Mouse (Mus musculus) layer of hippocampus, adult 9-11 months (tissue): ENCODE data around the gene Ubxn11.
"Not testable (repeated sequence)": the region's sequence is repeated elsewhere in the genome, so short reads cannot be mapped to it uniquely, and the experiment has no call there.

Experiments
- DNase-seq: peaks from one replicate; pipeline ENCODE4 v3.0.0; 2022

Gene Ubxn11

GRCm38 (mm10) chr4:134120192-134120805 is 17.9 kb downstream of the Ubxn11 start:
- DNase-seq, result no peak

DNA sequence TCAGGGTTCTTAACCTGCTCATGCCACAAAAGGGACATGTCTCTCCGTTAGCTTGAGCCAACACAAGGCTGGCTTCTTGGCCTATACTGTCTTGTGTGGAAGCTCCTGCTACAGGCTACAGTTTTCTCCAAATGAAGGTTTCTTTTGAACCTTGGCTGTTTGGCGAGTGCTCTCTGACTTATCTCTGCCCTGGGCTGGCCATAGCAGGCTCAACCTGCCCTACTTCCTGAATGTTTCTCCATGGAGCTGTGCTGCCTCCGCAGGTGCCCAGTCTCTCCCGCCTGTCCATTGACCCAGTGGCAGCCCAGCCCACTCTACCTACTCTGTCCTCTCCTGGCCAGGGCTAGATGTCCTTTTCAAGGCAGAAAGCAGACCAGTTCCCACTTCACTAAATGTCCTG is 18.5 kb downstream of the Ubxn11 start:
- DNase-seq, result no peak

- no peak for DNase-seq
Measured at GRCm38 (mm10) chr4:134121571-134121970, 19.2 kb downstream of the Ubxn11 start.

- no peak for DNase-seq
Measured at GRCm38 (mm10) chr4:134122281-134122680, 19.9 kb downstream of the Ubxn11 start.

DNA sequence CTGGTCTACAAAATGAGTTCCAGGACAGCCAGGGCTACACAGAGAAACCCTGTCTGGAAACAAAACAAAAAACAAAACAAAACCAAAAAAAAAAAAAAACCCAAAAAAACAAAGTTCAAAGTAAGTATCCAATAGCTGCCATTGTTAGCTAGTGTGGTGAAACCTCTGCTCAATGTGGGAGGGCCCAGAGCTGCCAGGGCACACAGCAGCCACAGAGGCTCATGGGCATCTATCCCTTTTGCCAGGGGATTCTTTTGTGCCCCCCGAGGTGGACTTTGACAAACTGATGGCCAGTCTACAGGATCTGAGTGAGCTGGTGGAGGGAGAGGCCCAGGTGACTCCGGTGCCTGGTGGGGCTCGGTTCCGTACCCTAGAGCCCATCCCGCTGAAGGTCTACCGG is 20.8 kb downstream of the Ubxn11 start:
- DNase-seq, result no peak

DNA sequence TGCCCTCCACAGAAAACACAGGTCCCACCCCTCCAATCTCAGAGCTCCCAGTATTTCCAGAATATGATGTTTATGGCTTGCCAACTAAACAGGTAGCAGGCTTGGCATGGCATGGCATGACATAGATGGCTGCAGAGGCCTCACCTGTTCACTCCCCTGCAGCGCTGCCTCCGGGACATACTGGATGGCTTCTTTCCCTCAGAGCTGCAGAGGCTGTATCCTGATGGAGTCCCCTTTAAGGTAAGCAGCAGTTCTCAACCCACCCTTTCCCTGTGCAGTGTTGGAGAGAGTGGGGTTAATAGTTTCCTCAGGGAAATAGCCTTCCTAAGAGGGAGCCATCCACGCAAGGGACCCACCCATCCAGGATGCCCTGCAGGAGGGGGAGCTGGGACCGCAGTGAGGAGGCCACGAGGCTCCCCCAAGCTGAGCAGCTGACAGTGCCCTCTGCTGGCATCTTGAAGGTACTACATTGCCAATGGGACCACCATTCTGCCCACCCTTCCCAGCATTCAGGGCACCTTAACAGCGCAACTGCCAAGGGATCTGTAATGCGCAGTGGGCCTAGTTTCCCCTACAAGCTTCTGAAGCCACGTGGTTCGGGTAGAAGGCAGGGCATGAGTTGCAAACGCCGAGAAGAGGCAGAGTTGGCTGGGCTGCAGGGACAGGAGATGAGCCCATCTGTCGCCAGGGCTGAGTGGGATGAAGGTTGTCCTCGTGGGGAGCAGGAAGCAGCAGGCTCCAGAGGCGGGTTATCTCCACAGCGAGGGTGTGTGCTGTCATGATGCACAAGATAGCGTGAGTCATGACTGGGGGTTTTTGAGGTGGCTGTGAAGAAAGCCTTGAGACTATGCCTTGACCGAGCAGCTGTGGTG is 21.5 kb downstream of the Ubxn11 start:
- peak; percentile 94 for DNase-seq

DNA sequence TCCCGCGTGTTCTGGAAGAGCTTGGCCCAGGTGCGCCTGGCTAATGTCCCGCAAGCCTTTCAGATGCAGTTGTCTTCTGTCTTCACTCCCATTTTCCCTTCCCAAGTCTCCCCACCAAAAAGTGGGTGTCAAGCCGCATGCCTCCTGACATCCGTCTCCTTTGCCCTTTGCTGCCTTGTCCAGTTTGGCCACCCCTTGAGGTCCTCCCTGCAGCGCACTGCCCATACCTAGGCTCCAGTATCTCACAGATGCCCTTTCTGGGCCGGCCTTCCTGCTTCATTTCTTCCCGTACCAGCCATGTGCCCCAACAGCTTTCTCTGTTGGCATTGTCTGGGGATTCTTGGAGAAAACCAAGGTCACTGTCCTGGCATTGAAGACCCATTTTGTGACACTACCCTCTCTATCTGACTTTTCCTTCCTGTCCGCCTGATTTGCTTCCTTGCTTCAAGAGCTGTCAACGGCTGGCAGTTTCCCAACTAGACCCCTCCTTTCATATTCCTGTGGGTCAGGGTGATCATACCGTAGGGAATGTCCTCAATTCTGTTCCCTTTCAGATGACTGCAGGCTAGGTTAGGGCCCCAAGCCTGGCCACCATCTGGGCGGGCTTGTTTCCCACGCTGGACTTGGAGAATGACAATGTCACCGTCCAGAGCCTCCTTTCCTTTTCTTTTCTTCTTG is 23.2 kb downstream of the Ubxn11 start:
- DNase-seq, result no peak

GRCm38 (mm10) chr4:134126300-134127120 is 24.1 kb downstream of the Ubxn11 start:
- no peak for DNase-seq

- peak; percentile 91 for DNase-seq
Measured at GRCm38 (mm10) chr4:134127121-134127455, 24.7 kb downstream of the Ubxn11 start.

- no peak for DNase-seq
Measured at GRCm38 (mm10) chr4:134127793-134128192, 25.4 kb downstream of the Ubxn11 start.

GRCm38 (mm10) chr4:134128221-134128982 is 26.0 kb downstream of the Ubxn11 start, which contains the start of gene Sh3bgrl3:
Sh3bgrl3 (minus strand) TSS chr4:134128789.
- peak; percentile 91 for DNase-seq

DNA sequence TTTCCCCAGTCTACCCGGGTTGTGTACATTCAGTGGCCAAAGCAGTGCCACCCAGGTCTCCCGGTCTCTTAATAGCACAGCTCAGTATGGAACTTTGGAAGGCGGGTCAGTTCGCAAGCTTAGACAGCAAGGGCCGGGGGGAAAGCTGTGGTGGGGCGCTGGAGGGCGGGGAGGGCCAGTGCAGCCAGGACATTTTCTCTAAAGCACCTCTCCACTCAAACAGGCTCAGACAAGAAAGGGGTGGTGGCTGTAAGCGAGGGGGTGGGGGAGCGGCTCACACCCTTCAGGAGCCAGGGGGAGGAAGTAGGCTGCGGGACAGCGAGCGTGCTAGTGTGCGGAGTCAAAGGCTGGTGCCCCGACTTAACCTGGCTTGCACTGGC is 26.6 kb downstream of the Ubxn11 start:
- DNase-seq, result no peak

GRCm38 (mm10) chr4:134129482-134129881 is 27.1 kb downstream of the Ubxn11 start:
- DNase-seq, result peak; percentile 61

DNA sequence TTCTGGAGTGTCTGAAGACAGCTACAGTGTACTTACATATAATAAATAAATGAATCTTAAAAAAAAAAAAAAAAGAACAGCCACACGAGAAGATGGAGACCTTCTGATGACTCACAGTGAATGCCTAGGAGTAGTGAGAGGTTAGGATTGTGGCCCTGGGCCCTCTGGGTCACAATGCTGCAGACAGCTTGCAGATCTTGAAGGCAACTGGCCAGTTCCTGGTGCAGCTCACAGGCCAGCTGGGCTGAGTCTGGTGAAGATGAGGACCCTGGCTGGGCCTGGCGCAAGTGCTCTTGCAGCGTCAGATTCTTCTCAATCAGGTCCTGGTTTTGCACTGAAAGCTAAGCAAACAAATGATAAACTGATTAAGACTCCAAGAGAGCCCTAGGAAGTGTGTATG is 29.7 kb downstream of the Ubxn11 start:
- no peak for DNase-seq

DNA sequence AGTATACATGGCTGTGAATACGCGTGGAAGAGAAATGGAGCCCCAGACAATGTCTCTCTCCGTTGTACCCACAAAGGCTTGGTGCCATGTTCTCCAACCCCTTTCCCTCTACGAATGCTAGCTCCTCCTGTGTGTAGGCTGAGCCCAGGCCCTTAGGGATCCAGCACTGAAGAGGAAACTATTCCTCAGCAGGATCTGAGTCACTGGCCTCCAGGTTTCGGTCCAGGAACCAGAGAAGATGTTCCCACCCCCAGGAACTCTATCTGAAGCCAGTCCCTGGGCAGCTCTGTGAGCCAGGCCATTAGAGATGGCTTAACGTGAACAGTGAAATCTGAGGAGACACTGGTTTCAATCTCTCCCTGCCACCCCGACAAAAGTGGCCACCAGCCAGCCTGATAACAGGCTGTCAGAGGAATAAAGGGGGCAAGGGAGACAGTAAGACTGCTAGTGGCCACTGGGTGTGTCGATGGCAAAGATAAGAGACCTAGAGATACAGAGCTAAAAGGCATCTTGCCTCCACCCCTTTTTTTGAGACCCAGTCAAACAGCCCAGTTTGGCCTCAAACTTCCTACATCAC is 30.2 kb downstream of the Ubxn11 start:
- DNase-seq, result no peak

GRCm38 (mm10) chr4:134136280-134136926 is 34.0 kb downstream of the Ubxn11 start:
- no peak for DNase-seq

DNA sequence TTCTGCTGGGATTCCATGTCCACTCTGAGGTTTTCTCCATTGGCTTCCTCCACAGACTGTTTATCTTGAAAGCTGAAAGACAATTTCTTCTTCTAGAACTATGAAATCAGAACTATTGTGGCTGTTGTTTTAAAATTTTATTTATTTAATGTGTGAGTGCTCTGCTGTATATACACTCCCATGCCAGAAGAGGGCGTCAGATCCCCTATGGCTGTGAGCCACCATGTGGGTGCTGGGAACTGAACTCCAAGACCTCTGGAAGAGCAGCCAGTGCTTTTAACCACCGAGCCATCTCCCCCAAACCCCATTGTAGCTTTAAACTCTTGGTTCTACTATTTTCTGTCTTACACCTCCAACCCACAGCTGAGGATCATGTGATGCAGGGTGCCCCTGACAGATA is 36.5 kb downstream of the Ubxn11 start:
- no peak for DNase-seq

DNA sequence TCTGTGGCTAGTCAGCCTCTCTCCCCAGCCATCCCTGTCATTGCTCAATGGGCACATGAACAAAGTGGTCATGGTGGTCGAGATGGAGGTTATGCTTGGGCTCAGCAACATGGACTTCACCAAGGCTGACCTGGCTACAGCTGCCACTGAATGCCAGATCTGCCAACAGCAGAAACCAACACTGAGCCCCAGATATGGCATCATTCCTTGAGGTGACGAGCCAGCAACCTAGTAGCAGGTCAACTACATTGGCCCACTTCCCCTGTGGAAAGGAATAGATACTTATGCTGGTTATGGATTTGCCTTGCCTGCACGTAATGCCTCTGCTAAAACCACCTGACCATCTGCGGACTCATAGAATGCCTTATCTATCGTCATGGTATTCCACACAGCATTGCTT is 41.9 kb downstream of the Ubxn11 start:
- DNase-seq, result not testable (repeated sequence)

- DNase-seq, result no peak
Measured at GRCm38 (mm10) chr4:134149389-134149788, 47.0 kb downstream of the Ubxn11 start.

DNA sequence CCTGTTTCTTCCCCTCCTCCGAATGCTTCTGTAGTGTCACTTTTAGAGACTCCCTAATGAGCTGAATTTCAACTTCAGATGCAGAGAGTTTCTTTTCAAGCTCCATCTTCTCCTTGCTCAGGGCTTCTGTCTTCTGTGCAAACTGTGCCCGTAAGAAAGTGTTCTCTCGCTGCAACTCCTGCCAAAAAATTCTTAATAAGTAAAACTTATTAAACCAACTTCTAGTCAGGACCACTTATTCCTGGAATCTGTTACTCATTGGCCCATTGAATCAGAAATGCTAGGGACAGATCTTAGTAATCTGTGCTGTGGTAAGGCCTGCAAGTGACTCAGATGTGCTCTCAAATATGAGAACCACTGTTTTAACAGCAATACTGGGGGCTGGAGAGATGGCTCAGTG is 49.7 kb downstream of the Ubxn11 start:
- DNase-seq, result no peak

DNA sequence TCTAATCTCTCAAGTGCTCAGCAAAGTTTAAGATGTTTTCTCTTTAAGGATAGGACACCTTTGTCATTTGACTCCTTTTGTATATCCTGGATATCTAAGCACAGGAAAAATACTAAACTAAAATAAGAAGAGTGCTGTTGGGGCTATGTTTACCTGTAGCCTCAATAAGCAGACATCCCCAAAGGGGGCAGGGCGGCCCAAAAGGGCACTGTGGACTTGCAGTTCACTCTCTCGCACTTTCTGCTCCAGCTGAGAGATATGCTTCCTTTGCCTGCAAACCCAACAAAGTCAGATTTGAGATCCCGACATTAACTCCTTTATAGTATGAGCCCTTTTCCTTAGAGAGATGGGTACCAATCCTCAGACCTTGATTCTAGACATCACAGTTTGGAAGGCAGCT is 51.3 kb downstream of the Ubxn11 start:
- no peak for DNase-seq
